Mouse (Mus musculus): ENCODE measurements around the gene Rft1.

Gene Rft1

GRCm38 (mm10) chr14:30630811-30631576, 23.2 kb upstream of the Rft1 start:
- DNase-seq (ENCODE audit: low spot score) = no peak

GRCm38 (mm10) chr14:30631834-30632233, 22.3 kb upstream of the Rft1 start:
- no peak for DNase-seq (ENCODE audit: low spot score)

GRCm38 (mm10) chr14:30633708-30634107, 20.5 kb upstream of the Rft1 start:
- DNase-seq (ENCODE audit: low spot score) = no peak

GRCm38 (mm10) chr14:30634418-30634817, 19.7 kb upstream of the Rft1 start:
- DNase-seq (ENCODE audit: low spot score) = no peak

GRCm38 (mm10) chr14:30635219-30635910, 18.8 kb upstream of the Rft1 start:
- no peak for DNase-seq (ENCODE audit: low spot score)

GRCm38 (mm10) chr14:30636499-30636898, 17.7 kb upstream of the Rft1 start:
- DNase-seq (ENCODE audit: low spot score) = no peak

- no peak for DNase-seq (ENCODE audit: low spot score)
Measured at GRCm38 (mm10) chr14:30637087-30637486, 17.1 kb upstream of the Rft1 start.

GRCm38 (mm10) chr14:30638009-30638408, 16.2 kb upstream of the Rft1 start:
- no peak for DNase-seq (ENCODE audit: low spot score)

GRCm38 (mm10) chr14:30638686-30639085, 15.5 kb upstream of the Rft1 start:
- DNase-seq (ENCODE audit: low spot score) = no peak

- DNase-seq (ENCODE audit: low spot score) = no peak
Measured at GRCm38 (mm10) chr14:30641748-30642147, 12.4 kb upstream of the Rft1 start.

- DNase-seq (ENCODE audit: low spot score) = no peak
Measured at GRCm38 (mm10) chr14:30644026-30644425, 10.1 kb upstream of the Rft1 start.

- no peak for DNase-seq (ENCODE audit: low spot score)
Measured at GRCm38 (mm10) chr14:30645066-30645465, 9.1 kb upstream of the Rft1 start.

GRCm38 (mm10) chr14:30646486-30646885, 7.7 kb upstream of the Rft1 start:
- DNase-seq (ENCODE audit: low spot score) = no peak

- DNase-seq (ENCODE audit: low spot score) = no peak
Measured at GRCm38 (mm10) chr14:30648478-30648877, 5.7 kb upstream of the Rft1 start.

GRCm38 (mm10) chr14:30649745-30650144, 4.4 kb upstream of the Rft1 start:
- DNase-seq (ENCODE audit: low spot score) = no peak

GRCm38 (mm10) chr14:30650969-30651368, 3.2 kb upstream of the Rft1 start:
- no peak for DNase-seq (ENCODE audit: low spot score)

GRCm38 (mm10) chr14:30654691-30655228, 600 bp downstream of the Rft1 start:
- no peak for DNase-seq (ENCODE audit: low spot score)

- DNase-seq (ENCODE audit: low spot score) = no peak
Measured at GRCm38 (mm10) chr14:30655531-30655930, 1.4 kb downstream of the Rft1 start.

- DNase-seq (ENCODE audit: low spot score) = no peak
Measured at GRCm38 (mm10) chr14:30666061-30666460, 11.9 kb downstream of the Rft1 start.

- no peak for DNase-seq (ENCODE audit: low spot score)
Measured at GRCm38 (mm10) chr14:30666604-30667003, 12.4 kb downstream of the Rft1 start.

GRCm38 (mm10) chr14:30670161-30670560, 16.0 kb downstream of the Rft1 start:
- no peak for DNase-seq (ENCODE audit: low spot score)

GRCm38 (mm10) chr14:30671095-30671985, 17.2 kb downstream of the Rft1 start:
- no peak for DNase-seq (ENCODE audit: low spot score)
